Mouse (Mus musculus): ENCODE results near the gene Ccdc40.

DNA sequence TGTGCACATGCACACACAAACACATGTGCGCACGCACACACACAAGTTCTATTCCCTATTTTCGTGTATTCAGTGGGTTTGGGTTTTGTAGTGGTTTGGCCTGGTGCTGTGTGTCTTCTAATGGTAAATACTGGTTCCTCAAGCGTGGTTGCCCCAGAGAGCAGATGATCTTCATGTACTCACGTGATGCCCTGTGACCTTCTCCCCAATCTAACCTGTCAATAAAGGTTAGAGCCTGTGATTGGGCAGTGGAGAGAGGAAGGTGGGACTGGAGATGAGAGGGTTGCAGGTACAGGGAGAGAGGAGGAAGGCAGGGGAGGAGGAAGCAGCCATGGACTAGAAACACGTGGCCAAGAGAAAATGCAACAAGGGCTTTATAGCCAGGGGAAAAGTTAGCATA, 10.5 kb upstream of the Ccdc40 start:
- TF ChIP-seq CTCF (IDR thresholded peaks at IDR 0.05; ENCODE audit: borderline replicate concordance, insufficient read depth, low read length) (no peak), POLR2A (IDR thresholded peaks at IDR 0.05; ENCODE audit: low read depth, low read length) (no peak)
